Mouse (Mus musculus): ENCODE measurements around the gene Pik3c2g. TPM values are rescaled to one million over a fixed set of nuclear protein-coding genes. Genes with fewer than 3 reads are reported as not detected.

Gene Pik3c2g
- total and polyA plus RNA-seq, 3 experiments: not detected

DNA sequence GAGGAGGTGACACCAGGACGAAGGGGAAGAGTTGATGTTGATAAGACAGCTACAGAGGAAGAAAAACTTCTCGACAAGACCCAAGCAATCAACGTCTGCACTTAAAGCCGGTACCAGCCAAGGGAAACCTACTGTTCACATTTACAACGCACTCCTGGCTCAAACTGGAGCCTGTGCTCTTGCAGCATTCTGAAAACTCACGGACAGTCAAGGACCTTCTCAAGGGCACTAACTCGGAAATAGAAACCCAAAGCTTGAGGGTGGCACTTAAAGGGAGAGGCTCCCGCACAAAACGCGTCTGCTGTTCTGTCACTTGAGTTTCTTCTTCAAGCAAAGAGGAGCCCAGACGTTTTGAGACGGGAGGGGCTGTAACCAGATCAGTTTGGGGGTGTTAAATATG, 366.6 kb downstream of the Pik3c2g start:
- DNase-seq (ENCODE audit: low read depth, low spot score): no peak
- H3K27ac ChIP-seq (ENCODE audit: control insufficient read depth, low read depth, low read length): no peak overlapping the region
- H3K36me3 ChIP-seq (ENCODE audit: control insufficient read depth in 1 of 2, insufficient read depth in 2 of 2, low read length in 2 of 2): no peaks in the 10 kb centered on the region
- H3K9ac ChIP-seq (ENCODE audit: control insufficient read depth, low read depth, low read length, poor library complexity, severe bottlenecking): no peak overlapping the region
- no peaks in the 10 kb centered on the region for H3K4me1 ChIP-seq (ENCODE audit: control insufficient read depth in 1 of 2, insufficient read depth in 2 of 2, low read length in 2 of 2)
- TF ChIP-seq ELF1 (IDR thresholded peaks at IDR 0.05; ENCODE audit: low read depth, low read length) (no peak), NELFE (IDR thresholded peaks at IDR 0.05; ENCODE audit: low read depth, low read length) (no peak), CHD1 (IDR thresholded peaks at IDR 0.05; ENCODE audit: low read depth, low read length) (no peak), ZNF384 (IDR thresholded peaks at IDR 0.05; ENCODE audit: low read depth, low read length) (no peak), SMC3 (IDR thresholded peaks at IDR 0.05; ENCODE audit: low read depth, low read length) (no peak), POLR2AphosphoS2 (IDR thresholded peaks at IDR 0.05; ENCODE audit: low read length) (no peak), MYC (IDR thresholded peaks at IDR 0.05; ENCODE audit: low read depth, low read length) (no peak), HCFC1 (IDR thresholded peaks at IDR 0.05; ENCODE audit: low read depth, low read length) (no peak), MEF2A (IDR thresholded peaks at IDR 0.05; ENCODE audit: extremely low read depth, insufficient replicate concordance, low read depth, low read length, poor library complexity, severe bottlenecking) (no peak), RAD21 (IDR thresholded peaks at IDR 0.05; ENCODE audit: low read depth, low read length) (no peak), JUND (IDR thresholded peaks at IDR 0.05; ENCODE audit: low read depth, low read length) (no peak), MAFK (IDR thresholded peaks at IDR 0.05; ENCODE audit: borderline replicate concordance, low read depth, low read length) (no peak), ZC3H11A (IDR thresholded peaks at IDR 0.05; ENCODE audit: low read depth, low read length) (no peak), NRF1 (IDR thresholded peaks at IDR 0.05; ENCODE audit: insufficient read depth, low read depth, low read length, poor library complexity, severe bottlenecking) (no peak), E2F4 (IDR thresholded peaks at IDR 0.05; ENCODE audit: borderline replicate concordance, low read depth, low read length) (no peak), MXI1 (IDR thresholded peaks at IDR 0.05; ENCODE audit: low read depth, low read length) (no peak), ZKSCAN1 (IDR thresholded peaks at IDR 0.05; ENCODE audit: low read depth, low read length) (no peak), POLR2A (IDR thresholded peaks at IDR 0.05; ENCODE audit: control insufficient read depth in 1 of 2, insufficient read depth in 1 of 2, low read depth in 1 of 2, low read length in 2 of 2, poor library complexity in 1 of 2) (no peak)
- no peaks in the 10 kb centered on the region for H3K79me2 ChIP-seq (ENCODE audit: control insufficient read depth, insufficient read depth, low read length, poor library complexity)
- H3K4me3 ChIP-seq (ENCODE audit: control insufficient read depth in 1 of 2, insufficient read depth in 1 of 2, low read depth in 2 of 2, low read length in 2 of 2): no peak overlapping the region
- no peaks in the 10 kb centered on the region for H3K9me3 ChIP-seq (replicated peaks; ENCODE audit: insufficient read depth, low read length)
- H3K27me3 ChIP-seq (ENCODE audit: control insufficient read depth in 1 of 2, insufficient read depth in 2 of 2, low read length in 2 of 2): no peaks in the 10 kb centered on the region

DNA sequence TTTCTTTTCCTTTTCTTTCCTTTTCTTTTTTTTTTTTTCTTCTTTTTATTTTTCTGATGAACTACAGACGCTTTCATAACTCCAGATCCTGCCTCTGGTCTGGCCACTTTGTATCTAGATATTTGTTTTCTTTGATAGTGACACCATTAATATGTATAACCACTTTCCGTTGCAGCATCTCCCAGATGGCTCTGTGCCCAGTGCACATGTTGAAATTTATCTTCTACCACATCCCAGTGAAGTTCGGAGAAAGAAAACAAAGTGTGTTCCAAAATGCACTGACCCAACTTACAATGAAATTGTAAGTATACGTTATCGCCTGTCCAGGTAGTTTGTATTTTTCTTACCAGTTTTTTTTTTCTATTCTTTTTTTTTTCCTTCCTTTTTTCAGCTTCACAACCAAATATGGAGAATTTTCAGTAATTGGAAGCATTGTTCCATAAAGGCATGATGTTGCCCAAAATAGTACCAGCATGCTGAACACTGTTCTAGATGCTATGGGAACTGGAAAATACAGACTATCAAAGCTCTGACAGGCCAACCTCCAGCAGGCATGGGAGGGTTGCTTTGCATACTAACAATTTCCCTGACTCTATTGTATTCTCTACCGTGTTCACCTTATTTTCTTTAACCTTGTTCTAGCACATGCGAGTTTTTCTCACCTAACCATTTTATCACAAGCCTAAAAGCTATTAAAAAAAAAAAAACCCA, 370.7 kb downstream of the Pik3c2g start:
- no peak overlapping the region for H3K27ac ChIP-seq (ENCODE audit: control insufficient read depth, low read depth, low read length)
- no peaks in the 10 kb centered on the region for H3K27me3 ChIP-seq (ENCODE audit: control insufficient read depth in 1 of 2, insufficient read depth in 2 of 2, low read length in 2 of 2)
- H3K9me3 ChIP-seq (replicated peaks; ENCODE audit: insufficient read depth, low read length): no peaks in the 10 kb centered on the region
- DNase-seq (ENCODE audit: low read depth, low spot score): no peak
- no peaks in the 10 kb centered on the region for H3K4me1 ChIP-seq (ENCODE audit: control insufficient read depth in 1 of 2, insufficient read depth in 2 of 2, low read length in 2 of 2)
- TF ChIP-seq BHLHE40 (IDR thresholded peaks at IDR 0.05; ENCODE audit: borderline replicate concordance, low read depth, low read length) (no peak), ZC3H11A (IDR thresholded peaks at IDR 0.05; ENCODE audit: low read depth, low read length) (no peak), NRF1 (IDR thresholded peaks at IDR 0.05; ENCODE audit: insufficient read depth, low read depth, low read length, poor library complexity, severe bottlenecking) (no peak), ZMIZ1 (IDR thresholded peaks at IDR 0.05; ENCODE audit: low read depth, low read length) (no peak), TAL1 (IDR thresholded peaks at IDR 0.05; ENCODE audit: low read length) (no peak)
- no peak overlapping the region for H3K9ac ChIP-seq (ENCODE audit: control insufficient read depth, low read depth, low read length, poor library complexity, severe bottlenecking)
- no peaks in the 10 kb centered on the region for H3K36me3 ChIP-seq (ENCODE audit: control insufficient read depth in 1 of 2, insufficient read depth in 2 of 2, low read length in 2 of 2)
- H3K4me3 ChIP-seq (ENCODE audit: control insufficient read depth in 1 of 2, insufficient read depth in 1 of 2, low read depth in 2 of 2, low read length in 2 of 2): no peak overlapping the region
- no peaks in the 10 kb centered on the region for H3K79me2 ChIP-seq (ENCODE audit: control insufficient read depth, insufficient read depth, low read length, poor library complexity)

Data from MEL (cell line).